Mouse (Mus musculus) CH12.LX (cell line): ENCODE data around the gene Ubtf.

Source experiments
- CTCF ChIP-seq, 2 experiments: IDR thresholded peaks in 1 of 2; conservative IDR thresholded peaks in 1 of 2; 2 replicates each; pipeline ENCODE4 v1.5.1; 2011 to 2012; ENCODE audit warnings: low read depth in 2 of 2, low read length in 2 of 2, improper control_type of control experiment in 1 of 2, inconsistent platforms in 1 of 2, mild to moderate bottlenecking in 1 of 2, moderate library complexity in 1 of 2
- E2F4 ChIP-seq: IDR thresholded peaks from 2 replicates; pipeline ENCODE4 v1.6.1; 2011; ENCODE audit warnings: low read depth, low read length, improper control_type of control experiment; ENCODE audit not compliant: insufficient replicate concordance
- IRF4 ChIP-seq: IDR thresholded peaks from 2 replicates; pipeline ENCODE4 v1.6.1; 2014; ENCODE audit warnings: low read depth, mild to moderate bottlenecking, inconsistent platforms, low read length, improper control_type of control experiment
- NELFE ChIP-seq: IDR thresholded peaks from 2 replicates; pipeline ENCODE4 v1.6.1; 2011; ENCODE audit warnings: low read depth, low read length, improper control_type of control experiment
- ZC3H11A ChIP-seq: IDR thresholded peaks from 2 replicates; pipeline ENCODE4 v1.6.1; 2012; ENCODE audit warnings: low read depth, mild to moderate bottlenecking, inconsistent platforms, low read length, improper control_type of control experiment

GRCm38 (mm10) chr11:102347683-102348082 lies 28.1 kb upstream of the Ubtf start:
- TF ChIP-seq IRF4 (no peak), E2F4 (no peak), CTCF (conservative IDR thresholded peaks at IDR 0.05 in 1 of 2, IDR thresholded peaks at IDR 0.05 in 1 of 2; ENCODE audit: low read depth in 2 of 2, low read length in 2 of 2) (no peak), NELFE (no peak), ZC3H11A (no peak)
